Mouse (Mus musculus) neural tube, embryonic 10.5 days (tissue): ENCODE results near the gene C2cd2.
"Not testable (repeated sequence)": the region's sequence is repeated elsewhere in the genome, so short reads cannot be mapped to it uniquely, and the experiment has no call there.

ENCODE experiments used
- DNase-seq: peaks from one replicate; pipeline ENCODE4 v3.0.0-alpha.2; 2017; ENCODE audit warnings: low spot score; ENCODE audit errors: extremely low spot score

The C2cd2 gene

DNA sequence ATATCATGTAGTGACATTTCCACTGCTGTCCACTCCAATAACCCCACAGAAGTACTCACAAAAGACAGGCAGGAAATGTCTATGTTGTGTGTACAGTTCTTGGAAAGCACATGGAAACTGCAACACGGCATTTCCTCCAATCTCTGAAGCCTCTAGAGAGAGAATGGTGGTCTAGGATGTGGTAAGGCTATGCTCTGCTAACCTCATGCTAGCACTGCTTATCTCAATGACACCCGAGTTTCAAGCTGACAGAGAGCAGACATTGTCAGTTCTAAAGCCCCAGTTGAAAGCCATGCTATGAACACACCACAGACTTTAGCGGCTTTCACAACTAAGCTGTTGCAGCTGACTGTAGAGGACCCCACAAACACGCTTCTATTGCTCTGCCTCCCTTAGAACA, 13.6 kb downstream of the C2cd2 start:
- DNase-seq, result no peak

- not testable (repeated sequence) for DNase-seq
Observed at GRCm38 (mm10) chr16:97946993-97947392, 15.4 kb downstream of the C2cd2 start.

- no peak for DNase-seq
Observed at GRCm38 (mm10) chr16:97941844-97942243, 20.6 kb downstream of the C2cd2 start.

- no peak for DNase-seq
Observed at GRCm38 (mm10) chr16:97940471-97940973, 21.9 kb downstream of the C2cd2 start.

- no peak for DNase-seq
Observed at GRCm38 (mm10) chr16:97935815-97936214, 26.6 kb downstream of the C2cd2 start.

DNA sequence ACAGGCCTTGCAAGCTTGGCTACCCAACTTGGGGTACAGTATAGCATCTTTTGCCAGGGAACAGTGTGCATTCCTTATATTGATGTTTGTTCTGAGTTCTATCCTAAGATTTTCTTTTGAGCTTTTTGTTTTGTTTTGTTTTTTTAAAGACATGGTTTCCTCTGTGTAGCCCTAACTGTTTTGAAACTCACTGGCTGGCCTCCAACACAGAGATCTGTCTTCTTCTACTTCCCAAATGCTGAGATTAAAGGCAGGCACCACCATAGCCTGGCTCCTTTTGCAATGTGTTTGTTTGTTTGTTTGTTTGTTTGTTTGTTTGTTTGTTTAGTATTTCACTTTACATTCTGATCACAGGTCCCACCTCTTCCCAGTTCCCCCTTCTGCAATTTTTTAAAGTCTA, 32.2 kb downstream of the C2cd2 start:
- DNase-seq, result no peak

DNA sequence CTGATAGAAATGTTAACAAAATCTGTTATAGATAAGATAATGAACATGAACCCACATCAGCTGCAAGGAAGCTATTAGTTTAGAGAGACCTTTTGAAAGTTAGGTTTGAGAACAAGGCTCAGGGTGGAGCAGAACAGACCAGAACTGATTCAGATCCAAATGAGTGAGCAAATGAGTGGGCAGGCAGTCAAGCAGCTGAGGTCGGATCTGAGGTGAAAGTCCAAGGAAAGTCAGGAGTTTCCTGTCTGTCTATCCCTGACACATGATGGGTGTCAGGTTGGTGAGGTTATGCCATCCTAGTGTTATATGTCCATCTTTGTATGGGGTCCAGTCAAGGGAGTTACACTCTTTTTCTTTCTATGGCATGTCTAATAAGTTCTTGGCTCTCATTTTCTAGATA, 32.9 kb downstream of the C2cd2 start:
- DNase-seq, result no peak

DNA sequence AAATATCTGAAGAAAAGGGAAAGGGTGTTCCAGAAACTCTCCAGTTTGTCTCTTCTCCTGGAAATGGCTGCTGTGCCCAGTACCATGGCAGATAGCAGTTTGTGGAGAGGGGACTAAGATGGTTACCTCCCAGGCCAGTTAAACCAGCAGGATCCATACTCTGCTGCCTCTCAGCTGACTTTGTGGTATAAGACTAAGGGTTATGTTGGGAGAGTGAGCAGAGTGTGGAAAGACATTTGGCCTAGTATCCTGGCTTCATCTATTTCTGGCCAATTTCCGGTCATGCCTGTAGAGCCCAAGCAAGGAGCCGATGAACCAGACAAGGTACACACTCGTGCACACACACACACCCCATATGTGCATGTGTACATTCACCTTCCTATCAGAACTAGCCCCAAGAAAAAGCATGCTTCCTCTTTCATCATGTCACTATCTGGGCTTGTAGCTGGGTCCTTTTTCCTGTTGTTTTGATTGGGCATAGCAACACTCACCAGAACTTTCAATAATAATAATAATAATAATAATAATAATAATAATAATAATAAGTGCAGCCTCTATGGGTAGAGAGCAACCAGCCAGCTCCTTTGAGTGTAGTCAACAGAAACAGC, 35.0 kb downstream of the C2cd2 start:
- DNase-seq, result no peak

- DNase-seq, result no peak
Observed at GRCm38 (mm10) chr16:97926381-97926780, 36.0 kb downstream of the C2cd2 start.

DNA sequence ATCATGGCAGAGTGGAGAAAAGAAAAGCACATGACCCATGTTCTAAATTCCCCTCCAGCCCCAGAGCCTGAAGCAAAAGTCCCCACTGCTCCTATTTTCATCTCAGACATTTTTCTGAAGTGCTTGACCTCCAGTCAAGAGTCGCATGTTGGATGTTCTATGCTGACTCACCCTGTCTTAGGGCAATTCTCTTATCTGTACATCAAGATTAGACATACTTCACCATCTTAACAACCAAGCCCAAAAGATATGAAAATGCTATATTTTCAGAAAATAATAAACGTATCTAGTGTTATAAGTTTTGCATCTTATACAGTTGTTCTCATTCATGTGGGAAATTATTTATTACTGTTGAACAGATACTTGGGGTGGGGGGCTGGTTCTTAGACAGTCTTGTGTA, 36.6 kb downstream of the C2cd2 start:
- DNase-seq, result no peak

GRCm38 (mm10) chr16:97923700-97924099, 38.7 kb downstream of the C2cd2 start:
- DNase-seq, result no peak

DNA sequence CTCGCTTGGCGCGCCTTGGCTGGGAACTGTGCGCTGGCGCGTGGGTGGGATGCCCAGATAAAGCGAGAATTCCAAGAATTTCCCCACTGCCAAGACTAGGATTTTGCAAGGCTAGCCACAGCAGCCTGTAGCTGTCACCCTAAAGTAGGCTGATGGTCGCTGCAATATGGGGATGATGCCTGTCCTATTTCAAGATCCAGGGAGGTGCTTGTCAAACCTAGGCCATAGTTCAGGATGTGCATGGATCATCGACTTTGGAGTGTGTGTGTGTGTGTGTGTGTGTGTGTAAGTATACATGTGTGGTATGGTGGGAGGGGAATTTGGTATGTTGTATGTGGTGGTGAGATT, 39.6 kb downstream of the C2cd2 start:
- DNase-seq, result no peak

- DNase-seq, result peak; percentile 83
Observed at GRCm38 (mm10) chr16:97921961-97922778, 40.2 kb downstream of the C2cd2 start.

DNA sequence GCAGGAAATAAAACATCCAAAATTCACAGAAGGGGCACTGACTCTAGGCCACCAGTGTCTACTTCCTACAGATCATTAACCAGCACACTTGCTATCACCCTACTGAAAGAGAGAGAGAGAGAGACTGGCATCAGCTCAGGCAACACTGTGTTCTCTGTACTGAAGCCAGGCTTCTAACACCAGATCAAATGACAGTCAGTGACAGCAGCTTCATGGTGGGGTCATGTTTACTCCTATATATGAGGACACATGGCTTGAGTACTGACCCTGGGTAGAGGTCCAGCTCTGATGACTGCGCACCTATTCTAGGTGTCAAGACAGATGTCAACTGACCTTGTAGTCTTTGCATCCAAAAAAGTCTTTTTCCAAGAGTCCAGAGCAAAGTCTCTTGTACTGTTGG, 41.8 kb downstream of the C2cd2 start:
- DNase-seq, result no peak

GRCm38 (mm10) chr16:97919793-97920192, 42.6 kb downstream of the C2cd2 start:
- DNase-seq, result no peak

DNA sequence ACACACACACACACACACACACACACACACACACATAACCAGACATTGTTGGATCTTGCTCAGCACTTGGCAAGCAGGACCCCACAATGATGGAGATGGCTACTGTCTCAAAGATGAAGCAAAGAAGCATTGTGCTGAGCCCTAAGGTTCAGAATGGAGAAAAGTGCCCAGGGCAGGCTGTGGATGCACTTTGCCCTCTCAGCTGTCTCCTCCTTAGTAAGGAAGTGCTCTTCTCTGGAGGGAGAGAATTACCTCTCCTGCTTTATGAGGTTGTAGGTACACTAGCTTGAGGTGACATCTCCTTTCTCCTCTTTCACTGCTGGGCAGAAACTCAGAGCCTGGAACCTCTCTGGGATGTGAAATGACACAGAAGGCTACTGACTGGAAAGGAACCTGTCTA, 49.5 kb downstream of the C2cd2 start:
- no peak for DNase-seq

- DNase-seq, result no peak
Observed at GRCm38 (mm10) chr16:97909356-97909755, 53.0 kb downstream of the C2cd2 start.

DNA sequence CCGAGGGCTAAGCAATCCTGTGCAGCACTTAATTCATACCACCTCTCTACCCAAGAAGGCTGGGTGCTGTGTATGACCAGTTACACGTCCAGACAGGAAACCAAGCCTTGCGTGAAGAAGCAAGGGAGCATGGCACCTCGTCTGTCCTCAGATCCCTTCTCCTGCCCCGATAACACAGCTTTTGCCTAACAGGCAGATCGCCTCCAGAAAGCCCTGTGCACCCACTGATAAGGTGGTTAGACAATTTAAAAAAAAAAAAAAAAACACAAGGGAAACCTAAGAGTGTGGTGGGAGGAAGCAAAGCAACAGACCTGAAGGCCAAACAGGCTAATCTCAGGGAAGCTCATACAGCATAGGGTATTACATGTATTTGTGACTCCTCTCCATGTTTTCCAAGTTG, 54.9 kb downstream of the C2cd2 start:
- no peak for DNase-seq

DNA sequence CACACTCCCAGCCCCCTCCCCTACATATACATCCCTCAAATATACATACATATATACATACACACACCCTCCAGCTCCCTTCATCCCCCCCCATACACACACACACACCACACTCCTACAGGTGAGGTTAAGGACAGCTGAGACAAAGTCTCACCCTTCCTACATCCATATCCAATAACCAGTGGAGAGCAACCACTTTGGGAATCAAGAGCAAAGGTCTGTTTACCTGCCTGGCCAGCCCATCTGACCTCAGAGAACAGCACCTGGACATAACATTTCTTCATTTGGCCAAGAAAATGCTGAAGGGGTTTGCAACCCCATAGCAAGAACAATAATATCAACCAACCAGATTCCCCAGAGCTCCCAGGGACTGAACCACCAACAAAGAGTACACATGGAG, 56.1 kb downstream of the C2cd2 start:
- DNase-seq, result no peak

DNA sequence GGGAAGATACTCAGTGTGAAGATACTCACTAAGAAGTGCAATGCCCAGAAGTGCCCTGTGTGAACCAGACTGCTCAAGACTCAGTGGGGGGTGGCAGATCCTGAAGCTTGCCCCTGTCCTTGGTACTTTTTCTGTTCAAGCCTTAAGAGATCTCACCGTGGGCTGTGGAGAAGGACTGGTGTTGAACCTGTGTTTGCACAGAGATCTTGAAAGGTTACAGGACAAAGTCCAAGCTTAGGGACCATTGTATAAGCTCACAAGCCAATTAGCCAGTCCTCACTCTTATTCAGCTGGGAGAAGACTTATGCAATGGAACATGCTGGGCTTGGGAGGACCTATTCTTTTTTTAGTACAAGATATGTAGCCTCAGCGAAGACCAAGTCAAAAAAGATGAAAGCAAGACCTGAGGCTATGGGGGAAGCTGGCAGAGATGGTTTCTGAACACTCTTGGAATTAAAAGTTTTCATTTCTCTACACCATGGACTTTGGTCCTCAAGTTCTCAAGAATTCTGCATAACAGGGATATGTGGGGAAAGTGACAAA, 56.9 kb downstream of the C2cd2 start:
- no peak for DNase-seq

DNA sequence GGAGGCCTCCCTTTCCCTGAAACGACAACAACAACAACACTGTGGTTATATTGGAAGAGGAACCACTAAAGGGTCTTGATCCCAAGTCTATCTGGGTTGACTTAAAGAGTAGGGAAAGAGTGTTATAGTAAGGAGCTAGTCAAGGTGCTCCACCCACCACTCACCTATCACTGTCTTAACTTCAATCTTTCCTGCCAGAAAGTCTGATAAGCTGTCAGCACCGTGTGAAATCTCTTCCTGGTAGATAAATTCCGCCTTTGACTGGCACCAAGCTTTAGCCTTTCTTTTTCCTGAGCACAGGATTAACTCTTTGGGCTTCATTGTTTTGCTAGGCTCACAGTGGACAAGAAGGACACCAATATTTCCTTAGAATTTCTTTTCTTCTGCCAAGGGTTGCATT, 58.4 kb downstream of the C2cd2 start:
- DNase-seq, result no peak

DNA sequence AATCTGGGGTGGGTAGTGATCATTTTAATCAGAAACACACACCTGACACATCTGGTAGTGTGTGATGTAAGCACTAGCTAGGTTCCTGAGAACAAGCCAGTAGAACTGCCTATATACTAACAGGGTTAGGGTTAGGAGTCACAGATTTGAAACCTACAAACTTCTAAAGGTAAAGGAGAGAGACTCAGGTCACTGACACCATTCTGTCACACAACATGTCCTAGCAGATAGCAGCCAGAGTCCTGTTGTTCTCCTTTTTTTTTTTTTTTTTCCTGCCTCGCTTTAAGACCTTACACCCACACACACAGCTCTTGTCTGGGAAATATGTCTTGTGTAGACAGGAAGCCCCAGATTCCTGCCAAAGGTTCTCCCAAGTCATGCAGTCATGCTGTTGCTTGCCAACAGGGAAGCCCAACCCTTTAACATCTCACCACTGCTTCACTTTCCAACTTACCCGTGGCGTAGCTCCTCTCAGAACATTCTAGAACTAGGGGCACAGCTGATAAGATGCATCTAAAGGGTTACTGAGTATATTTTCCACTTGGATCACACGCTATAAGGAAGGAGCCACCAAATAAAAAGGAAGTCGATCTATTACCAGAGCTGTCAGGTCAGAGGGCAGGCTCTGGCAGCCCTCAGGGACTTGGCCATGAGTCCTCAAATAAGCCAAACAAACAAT, 64.9 kb downstream of the C2cd2 start:
- no peak for DNase-seq
